Mouse (Mus musculus) MEL (cell line): Measurements from ENCODE around the gene Wdr5.

Source experiments
- BHLHE40 ChIP-seq: IDR thresholded peaks from 2 replicates; pipeline ENCODE4 v1.6.1; 2012; ENCODE audit warnings: low read depth, mild to moderate bottlenecking, inconsistent platforms, low read length, improper control_type of control experiment, borderline replicate concordance
- MEF2A ChIP-seq: IDR thresholded peaks from 2 replicates; pipeline ENCODE4 v1.6.1; 2014; ENCODE audit warnings: low read depth, mild to moderate bottlenecking, inconsistent platforms, low read length, improper control_type of control experiment; ENCODE audit not compliant: poor library complexity, insufficient replicate concordance, severe bottlenecking; ENCODE audit errors: extremely low read depth
- POLR2A ChIP-seq, 2 experiments: IDR thresholded peaks; 2 replicates each; pipeline ENCODE4 v1.6.1; 2011 to 2012; ENCODE audit warnings: low read length in 2 of 2, mild to moderate bottlenecking in 2 of 2, control low read depth in 1 of 2, improper control_type of control experiment in 1 of 2, low read depth in 1 of 2, moderate library complexity in 1 of 2; ENCODE audit not compliant: control insufficient read depth in 1 of 2, insufficient read depth in 1 of 2, poor library complexity in 1 of 2
- TAL1 ChIP-seq: IDR thresholded peaks from 2 replicates; pipeline ENCODE4 v1.6.1; 2012; ENCODE audit warnings: mild to moderate bottlenecking, inconsistent platforms, low read length, moderate library complexity, mixed read lengths

DNA sequence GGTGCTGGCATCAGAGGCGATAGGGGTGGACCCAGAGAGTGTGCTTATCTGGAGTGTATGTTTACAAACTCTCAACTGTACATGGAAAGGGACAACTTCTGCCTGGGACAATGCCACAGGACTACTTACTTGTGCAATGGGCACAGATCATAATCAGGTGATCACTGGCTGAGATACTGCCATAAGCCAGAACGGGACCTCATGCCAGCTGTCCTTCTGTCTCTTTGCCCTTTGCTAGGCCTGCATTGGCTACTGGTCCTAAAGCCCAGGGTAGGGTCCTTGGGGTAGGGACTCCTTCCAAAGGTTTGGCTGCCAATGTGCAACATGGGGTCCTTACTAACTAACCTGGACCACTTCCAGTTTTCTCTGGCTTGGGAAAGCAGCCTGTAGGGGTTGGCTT is 68.1 kb downstream of the Wdr5 start:
- TF ChIP-seq TAL1 (no peak), BHLHE40 (no peak), POLR2A (IDR thresholded peaks at IDR 0.05; ENCODE audit: control insufficient read depth in 1 of 2, insufficient read depth in 1 of 2, low read depth in 1 of 2, low read length in 2 of 2, poor library complexity in 1 of 2) (no peak), MEF2A (no peak)
